Mouse (Mus musculus) gastrocnemius, adult 2 months (tissue): ENCODE results near the gene C1qbp. TPM values are rescaled to one million over a fixed set of nuclear protein-coding genes. Genes with fewer than 3 reads are reported as not detected.

ENCODE experiments used
- DNase-seq: peaks from one replicate; pipeline ENCODE4 v3.0.0; 2022
- H3K27ac ChIP-seq: fragments of 200-600 bp; 2 replicates; pipeline ENCODE4 v1.8.1; 2022; ENCODE audit warnings: mild to moderate bottlenecking
- H3K4me3 ChIP-seq: fragments of 200-600 bp; 2 replicates; pipeline ENCODE4 v1.8.1; 2022; ENCODE audit warnings: mild to moderate bottlenecking, moderate library complexity
- CTCF ChIP-seq: fragments of 200-600 bp; IDR thresholded peaks from 2 replicates; pipeline ENCODE4 v1.8.1; 2022; ENCODE audit warnings: antibody characterized with exemption, mild to moderate bottlenecking, moderate library complexity
- intact Hi-C: fragments of 180-260 bp; cut with DNase I; formaldehyde crosslinking; loops from one replicate; pipeline ENCODE4 v1.15.1; 2025
- long read RNA-seq, 2 experiments: library from polyadenylated mRNA; stranded (forward); transcript quantifications; one replicate each; pipeline ENCODE4 v2.0.0; 2021
- total RNA-seq, 2 experiments: library from RNA; stranded (reverse); gene quantifications; 2 replicates each; pipeline ENCODE4 v1.2.3; 2021

Gene C1qbp
- 100 to 1,000 TPM; 102 to 146 TPM for total RNA-seq
- long read RNA-seq, experiment 1, transcript C1qbp-201 (6 exons, 1,175 nt): major isoform, 136 of 141 reads
- long read RNA-seq, experiment 1, partial matches to known transcripts: 3 of 141 reads
- long read RNA-seq, experiment 1, other reads (novel, unspliced or antisense): 2 of 141 reads
- long read RNA-seq, experiment 2, transcript C1qbp-201 (6 exons, 1,175 nt): major isoform, 145 of 151 reads
- long read RNA-seq, experiment 2, partial matches to known transcripts: 5 of 151 reads
- long read RNA-seq, experiment 2, other reads (novel, unspliced or antisense): 0 of 151 reads

DNA sequence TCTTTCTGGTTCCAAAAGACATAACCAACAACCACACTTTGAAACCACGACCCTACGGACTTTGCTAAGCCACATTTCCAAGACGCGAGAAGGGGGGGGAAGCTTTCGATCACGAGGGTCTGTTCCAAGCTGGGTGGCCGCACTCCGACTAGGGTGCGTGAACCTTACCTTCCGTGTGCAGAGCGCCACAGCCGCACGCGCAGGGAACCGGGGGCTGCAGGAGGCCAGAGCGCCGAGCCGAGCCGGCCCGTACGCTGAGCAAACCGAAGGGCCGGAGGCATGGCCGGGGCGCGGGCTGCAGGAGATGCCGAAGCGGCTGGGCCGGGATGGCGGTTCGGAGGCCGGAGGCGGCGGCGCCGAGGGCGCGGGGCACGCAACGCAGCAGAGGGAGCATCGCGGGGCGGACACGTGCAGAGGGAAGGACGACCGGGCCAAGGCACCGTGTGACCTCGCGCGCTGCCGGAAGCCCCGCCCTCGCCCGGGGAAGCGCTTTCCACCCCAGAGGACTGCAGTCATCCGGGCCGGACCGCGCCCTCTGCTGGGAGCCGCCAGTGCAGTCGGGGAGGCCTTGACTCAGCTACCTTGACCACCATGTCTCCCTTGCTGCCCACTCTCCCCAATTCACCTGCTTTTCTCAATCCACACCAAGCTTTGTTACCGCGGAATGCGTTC lies at the start of gene C1qbp:
C1qbp (minus strand) TSS at position 470 of the 672 bp plus-strand sequence.
- no peak; the same call in 1 of the 2 replicates for TF ChIP-seq CTCF
- Histone ChIP-seq H3K4me3 (peak within 1 kb of the TSS; percentile 86), H3K27ac (peak within 1 kb of the TSS; percentile 96)
- DNase-seq: peak; percentile 98
- intact Hi-C loops: loop anchor here (1.0 kb wide), 2 partner anchors 22 to 37 kb away; partner anchors contain the start of genes Derl2, Dhx33 and Mis12

DNA sequence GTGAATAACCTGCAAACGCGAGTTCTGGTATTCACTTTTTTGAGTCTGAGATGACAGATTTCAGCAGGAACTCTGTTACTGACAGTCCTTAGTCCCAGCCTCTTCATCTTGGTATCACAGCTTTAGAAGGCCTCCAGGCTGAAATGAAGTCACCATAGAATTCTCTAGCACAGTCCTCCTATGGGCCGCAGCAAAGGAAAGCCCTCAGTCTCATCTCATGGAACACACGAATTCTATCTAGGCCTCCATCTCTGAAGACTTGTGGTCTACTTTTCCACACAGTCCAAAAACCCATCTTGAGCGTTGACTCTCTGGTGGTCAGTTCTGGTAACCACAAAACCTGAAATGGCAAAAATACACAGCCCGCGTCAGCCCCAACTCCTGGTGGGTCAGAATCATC lies 49.2 kb upstream of the C1qbp start:
- Histone ChIP-seq H3K4me3 (no peak overlapping the region), H3K27ac (no peak overlapping the region)
- no peak for DNase-seq
- TF ChIP-seq CTCF: no peak
- intact Hi-C loops: no loop called here

DNA sequence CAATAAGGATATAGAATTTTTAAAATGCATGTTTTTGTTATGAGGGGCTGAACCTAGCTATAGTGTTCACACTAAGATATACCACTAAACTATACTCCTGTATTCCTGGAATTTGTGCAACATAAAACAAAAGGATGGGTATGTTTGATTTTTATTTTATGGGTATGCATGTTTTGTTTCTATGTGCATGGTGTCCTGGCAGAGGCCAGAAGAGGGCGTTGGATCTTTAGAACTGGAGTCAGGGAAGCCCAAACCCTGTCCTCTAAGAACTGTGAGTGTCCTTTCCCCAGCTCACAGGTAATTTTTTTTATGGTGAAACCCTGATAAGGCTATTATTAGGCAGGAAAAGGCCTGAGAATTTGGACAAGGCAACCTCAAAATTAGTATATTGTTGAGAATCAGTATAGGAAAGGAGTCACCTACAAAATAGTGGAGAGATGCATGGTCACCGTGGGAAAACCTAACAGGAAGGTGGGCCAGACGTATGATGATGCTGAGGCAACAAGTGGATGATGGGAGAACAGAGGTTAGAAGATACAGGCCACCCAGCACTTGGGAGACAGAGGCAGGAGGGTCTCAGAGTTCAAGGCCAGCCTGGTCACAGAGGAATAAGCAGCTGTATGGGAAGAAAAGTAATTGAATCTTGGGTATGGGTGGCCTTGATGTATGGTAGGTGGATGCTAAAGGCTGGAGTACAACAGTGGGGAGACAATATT lies 46.7 kb upstream of the C1qbp start:
- TF ChIP-seq CTCF: peak; percentile 23; the same call in 1 of the 2 replicates
- Histone ChIP-seq H3K4me3 (no peak overlapping the region), H3K27ac (no peak overlapping the region)
- DNase-seq: no peak
- intact Hi-C loops: no loop called here

DNA sequence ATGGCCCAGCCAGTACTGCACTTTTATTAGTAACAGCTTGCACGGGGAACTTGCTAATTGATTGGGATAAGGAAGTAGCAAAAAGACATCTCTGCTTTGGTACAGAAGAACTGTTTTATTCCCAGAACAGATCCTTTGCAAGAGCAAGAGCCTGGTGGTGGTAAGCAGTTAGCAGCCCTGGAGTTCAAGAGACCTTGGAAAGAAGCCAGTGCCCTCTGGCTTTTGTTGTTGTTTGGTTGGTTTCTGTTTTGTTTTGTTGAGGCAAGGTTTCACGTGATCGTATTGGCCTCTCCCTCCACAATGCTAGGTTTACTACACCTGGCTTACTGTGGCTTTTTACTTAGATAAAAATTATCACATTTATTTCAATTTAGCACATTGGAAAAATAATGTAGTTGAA lies 45.5 kb upstream of the C1qbp start:
- DNase-seq: no peak
- TF ChIP-seq CTCF: no peak
- Histone ChIP-seq H3K4me3 (no peak overlapping the region), H3K27ac (no peak overlapping the region)
- intact Hi-C loops: no loop called here

DNA sequence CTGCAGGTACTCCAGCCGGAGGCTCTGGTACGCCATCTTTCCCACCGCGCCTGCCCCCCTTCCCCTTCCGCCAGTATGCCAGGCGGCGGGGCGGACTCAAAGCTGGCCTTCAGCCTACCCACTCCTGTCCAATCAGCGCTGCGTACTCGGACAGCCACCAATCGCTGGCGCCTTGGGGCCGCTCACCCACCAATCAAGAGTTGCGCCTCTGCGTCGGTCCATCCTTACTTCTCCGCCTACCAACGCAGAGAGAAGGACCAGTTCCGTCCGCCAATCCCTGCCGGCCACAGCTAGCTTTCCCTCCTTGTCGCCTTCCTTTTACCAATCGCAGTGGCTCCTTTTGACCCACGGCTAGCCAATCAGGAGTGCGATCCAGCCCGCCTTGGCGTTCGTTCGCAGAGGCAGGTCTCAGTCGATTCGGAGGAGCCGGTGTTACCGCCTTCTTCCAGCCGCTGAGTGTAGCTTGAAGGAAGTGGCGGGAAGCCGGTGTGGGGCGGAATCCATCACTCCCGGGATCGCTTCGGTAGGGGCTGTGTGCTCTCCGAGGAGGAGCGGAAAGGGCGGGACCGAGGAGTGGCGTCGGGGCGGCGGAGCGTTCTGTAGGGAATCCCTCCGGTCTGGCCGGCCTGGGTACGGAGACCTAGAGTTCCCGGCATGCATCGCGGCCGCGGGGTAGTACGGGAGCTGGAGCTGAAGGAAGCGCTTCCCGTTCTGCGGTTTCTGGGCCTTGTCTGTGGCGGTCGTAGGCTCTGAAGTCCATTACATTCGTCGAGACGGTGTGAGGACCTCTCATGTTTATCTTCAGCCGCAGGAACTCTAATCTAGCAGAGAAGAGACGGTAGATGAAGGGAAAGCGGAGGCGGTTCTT lies 36.6 kb upstream of the C1qbp start, which contains the start of the genes Mis12 and Derl2:
Mis12 (plus strand) TSS at position 411 of the 868 bp plus-strand sequence.
Derl2 (minus strand) TSS at position 641 of the 868 bp plus-strand sequence.
- Histone ChIP-seq H3K27ac (peak within 1 kb of the TSS; percentile 96), H3K4me3 (peak within 1 kb of the TSS; percentile 76)
- DNase-seq: peak; percentile 99
- TF ChIP-seq CTCF: no peak
- intact Hi-C loops: loop anchor here (1.0 kb wide), 1 partner anchor 37 kb away; no protein-coding TSS in a partner anchor

DNA sequence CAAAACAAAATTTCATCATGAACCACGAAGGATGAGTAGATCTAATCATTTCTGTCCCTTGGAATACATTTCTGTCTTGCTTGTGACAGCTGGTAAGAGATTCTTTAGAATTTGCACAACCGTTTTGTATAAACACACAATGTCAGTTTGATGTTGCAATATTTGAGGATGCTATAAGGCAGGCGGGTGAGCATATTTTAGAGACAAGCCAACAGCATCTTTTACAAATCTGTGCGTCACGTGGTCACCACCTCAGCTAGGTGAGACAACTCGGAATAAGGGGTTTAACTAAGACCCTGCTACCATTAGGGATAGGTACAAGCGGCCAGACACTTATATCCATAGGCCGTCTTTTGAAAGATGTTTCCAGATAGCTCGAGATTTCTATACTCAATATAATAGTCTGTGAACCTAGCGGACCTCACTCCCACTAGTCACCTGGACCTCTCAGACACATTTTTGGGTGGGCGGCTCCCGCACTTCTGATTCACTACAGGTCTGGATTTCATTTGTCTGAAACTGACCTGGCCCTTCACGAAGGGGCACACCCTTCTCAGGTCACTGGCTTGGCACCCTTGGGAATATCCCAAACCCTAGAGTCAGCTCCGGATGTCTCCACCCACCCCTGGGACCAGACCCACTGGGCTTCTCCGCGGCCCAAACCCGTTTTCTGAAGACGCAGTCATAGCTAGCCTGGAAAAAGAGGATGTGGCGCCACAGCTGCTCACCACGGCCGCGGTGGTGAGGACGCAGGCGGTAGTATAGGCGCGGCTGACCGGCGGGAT lies 35.8 kb upstream of the C1qbp start:
- TF ChIP-seq CTCF: no peak
- DNase-seq: no peak
- H3K27ac ChIP-seq: peak overlapping the region; percentile 96
- intact Hi-C loops: loop anchor here (1.0 kb wide), 1 partner anchor 36 kb away; no protein-coding TSS in a partner anchor
- H3K4me3 ChIP-seq: peak overlapping the region; percentile 76

DNA sequence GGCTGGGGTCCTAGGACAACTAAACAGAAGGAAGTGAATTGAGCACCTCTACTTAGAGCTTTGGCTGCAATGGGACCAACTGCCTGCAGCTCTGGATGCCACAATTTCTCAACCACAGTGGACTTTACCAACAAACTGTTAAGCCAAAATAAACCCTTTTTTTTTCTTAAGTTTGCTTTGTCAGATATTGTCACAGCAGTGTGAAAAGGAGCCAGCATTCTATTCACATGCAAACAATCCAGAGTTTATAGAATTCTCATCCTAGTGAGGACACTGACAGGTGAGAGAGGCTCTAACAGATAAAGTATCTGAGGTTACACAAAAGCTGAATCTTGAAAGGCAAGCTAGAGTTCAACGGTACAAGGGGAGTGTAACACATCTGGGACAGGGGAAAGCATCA lies 34.2 kb upstream of the C1qbp start:
- H3K4me3 ChIP-seq: no peak overlapping the region
- no peak for DNase-seq
- H3K27ac ChIP-seq: no peak overlapping the region
- intact Hi-C loops: no loop called here
- no peak for TF ChIP-seq CTCF

DNA sequence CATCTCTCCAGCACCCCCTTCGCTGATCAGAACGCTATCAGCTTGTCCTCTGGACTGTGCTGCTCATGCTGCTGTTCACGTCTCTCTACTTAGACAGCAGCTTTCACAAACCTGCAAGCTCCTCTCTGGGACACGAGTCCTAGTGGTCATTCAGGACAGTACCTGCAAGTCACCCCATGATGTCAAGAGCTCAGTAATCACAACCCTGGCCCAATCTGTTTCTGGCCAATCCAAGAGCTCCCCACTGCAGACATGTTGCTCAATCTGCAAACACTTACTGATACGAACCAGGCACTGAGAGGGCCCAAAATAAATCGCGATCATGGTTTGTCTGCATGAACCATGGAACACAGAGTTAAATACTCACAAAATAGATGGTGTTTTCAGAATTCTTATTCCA lies 29.9 kb upstream of the C1qbp start:
- intact Hi-C loops: no loop called here
- no peak for TF ChIP-seq CTCF
- DNase-seq: no peak
- Histone ChIP-seq H3K4me3 (no peak overlapping the region), H3K27ac (no peak overlapping the region)

DNA sequence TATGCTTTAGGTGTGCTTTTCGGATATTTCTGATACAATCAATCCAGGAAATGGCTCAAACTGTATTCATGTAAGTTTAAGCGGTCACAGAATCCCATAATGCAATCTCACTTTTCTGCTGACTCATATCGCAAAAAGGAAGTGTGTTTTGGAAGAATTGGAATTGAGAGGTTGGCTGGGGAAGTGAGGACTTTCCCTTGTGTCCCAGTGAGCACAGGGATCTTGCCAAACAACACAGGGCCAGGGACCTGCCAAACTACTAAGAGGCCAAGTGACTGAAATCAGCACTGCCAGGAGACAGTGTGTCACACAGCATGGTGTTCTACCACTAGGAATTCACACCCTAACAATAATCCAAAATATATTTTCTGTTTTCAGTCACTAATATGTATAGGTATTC lies 25.5 kb upstream of the C1qbp start:
- DNase-seq: peak; percentile 37
- intact Hi-C loops: no loop called here

DNA sequence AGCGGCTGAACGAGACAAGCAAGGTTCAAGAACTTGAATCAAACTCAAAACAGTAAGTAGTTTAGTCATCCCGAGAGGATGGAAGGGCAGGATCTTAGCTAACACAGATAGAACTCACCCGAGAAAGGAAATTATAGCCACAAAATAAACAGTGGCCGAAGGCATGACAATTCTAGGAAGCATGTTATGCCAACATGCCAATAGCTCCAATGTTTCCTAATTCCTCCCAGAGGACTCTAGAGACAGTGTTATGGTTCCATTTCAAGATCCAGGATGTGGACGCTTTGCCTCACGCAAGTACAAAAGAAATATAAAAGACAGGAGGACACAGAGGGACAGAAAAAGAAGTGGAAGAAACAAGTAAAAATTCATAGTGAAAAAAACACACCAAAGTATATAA lies 25.0 kb upstream of the C1qbp start:
- intact Hi-C loops: no loop called here
- Histone ChIP-seq H3K4me3 (no peak overlapping the region), H3K27ac (peak overlapping the region; percentile 56)
- TF ChIP-seq CTCF: no peak
- DNase-seq: no peak

More for the DNA sequence above, 25.5 kb upstream of the C1qbp start:
- H3K4me3 ChIP-seq: no peak overlapping the region
- H3K27ac ChIP-seq: peak overlapping the region; percentile 56
- no peak for TF ChIP-seq CTCF

DNA sequence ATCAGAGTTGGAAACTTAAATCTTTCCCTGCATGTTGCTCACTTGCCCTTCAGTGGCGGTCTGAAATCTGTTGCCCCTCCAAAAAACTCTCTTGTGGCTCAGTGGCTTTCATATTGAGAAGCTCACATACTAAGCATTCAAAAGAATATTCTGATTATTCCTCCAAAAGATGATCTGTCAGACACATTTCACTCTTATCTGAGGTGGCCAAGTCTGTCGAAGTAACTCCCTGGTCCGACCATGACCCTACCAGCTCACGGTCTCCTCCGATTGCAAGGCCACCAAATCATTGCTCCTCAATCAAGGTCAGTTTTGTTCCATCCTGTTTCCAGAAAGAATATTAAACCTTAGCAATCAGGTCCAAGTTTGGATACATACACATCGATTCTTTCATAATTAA lies 24.2 kb upstream of the C1qbp start:
- DNase-seq: no peak
- Histone ChIP-seq H3K27ac (no peak overlapping the region; the same call in 1 of the 2 replicates), H3K4me3 (no peak overlapping the region)
- intact Hi-C loops: no loop called here
- no peak for TF ChIP-seq CTCF
